Mouse (Mus musculus) forebrain, postnatal 0 days (tissue): ENCODE measurements around the gene Tchp. TPM values are rescaled to one million over a fixed set of nuclear protein-coding genes. Genes with fewer than 3 reads are reported as not detected.
A peak's percentile ranks its signal among the peaks of the same experiment; 100 is the strongest.

Experiments
- ATAC-seq: fragments of 200-750 bp; cut with Nextera tagmentation; 2 replicates; pipeline ENCODE4 v1.8.0; 2017; ENCODE audit warnings: mild to moderate bottlenecking, moderate library complexity
- DNase-seq: peaks from one replicate; pipeline ENCODE4 v3.0.0-alpha.2; 2015
- H3K27ac ChIP-seq: fragments of 300-500 bp; sonication (generic); 2 replicates; pipeline ENCODE4 v1.5.1; 2014; ENCODE audit warnings: low read depth, mild to moderate bottlenecking, antibody characterized with exemption, low read length, moderate library complexity, mixed read lengths
- H3K27me3 ChIP-seq: fragments of 300-500 bp; sonication (generic); 2 replicates; pipeline ENCODE4 v1.6.1; 2014; ENCODE audit warnings: mild to moderate bottlenecking, low read length, mixed read lengths; ENCODE audit not compliant: insufficient read depth
- H3K36me3 ChIP-seq: fragments of 300-500 bp; sonication (generic); 2 replicates; pipeline ENCODE4 v1.6.1; 2014; ENCODE audit warnings: mild to moderate bottlenecking, moderate library complexity; ENCODE audit not compliant: insufficient read depth
- H3K4me1 ChIP-seq: fragments of 300-500 bp; sonication (generic); 2 replicates; pipeline ENCODE4 v1.6.1; 2014; ENCODE audit warnings: antibody characterized with exemption; ENCODE audit not compliant: insufficient read depth
- H3K4me2 ChIP-seq: fragments of 300-500 bp; sonication (generic); 2 replicates; pipeline ENCODE4 v1.6.1; 2014; ENCODE audit warnings: low read depth, mild to moderate bottlenecking, moderate library complexity
- H3K4me3 ChIP-seq: fragments of 300-500 bp; sonication (generic); 2 replicates; pipeline ENCODE4 v1.5.1; 2014; ENCODE audit warnings: low read depth, low read length, mixed read lengths
- H3K9ac ChIP-seq: fragments of 300-500 bp; sonication (generic); 2 replicates; pipeline ENCODE4 v1.6.1; 2014; ENCODE audit warnings: mild to moderate bottlenecking
- H3K9me3 ChIP-seq: fragments of 300-500 bp; sonication (generic); 2 replicates; pipeline ENCODE4 v1.6.1; 2016; ENCODE audit warnings: low read length
- CTCF ChIP-seq: sonication (generic); IDR thresholded peaks from 2 replicates; pipeline ENCODE4 v1.5.1; 2016; ENCODE audit warnings: antibody characterized with exemption, control low read depth, low read depth
- WGBS: fragments of 180-500 bp; shearing (Covaris S2); extraction: QIAGEN DNeasy Blood & Tissue Kit; methylation state at CpG from one replicate; pipeline ENCODE4 v1.1.7; 2014; 5-methylcytosine and 5-hydroxymethylcytosine counted together
- polyA plus RNA-seq: library from polyadenylated mRNA; unstranded; fragments of >200 nt; fragmentation: Nextera tagmentation; extraction: Ambion mirVana; gene quantifications from 2 replicates; pipeline ENCODE4 v1.2.1, GENCODE M21; 2015
- total RNA-seq: library from RNA; depleted of rRNA; stranded (reverse); fragments of >200 nt; gene quantifications from 2 replicates; pipeline ENCODE4 v1.2.3, GENCODE M21; 2014; rRNA removed

The Tchp gene
- total RNA-seq (14.1 and 14.4 TPM in 2 replicates), polyA plus RNA-seq (7.4 and 11.8 TPM in 2 replicates)

DNA sequence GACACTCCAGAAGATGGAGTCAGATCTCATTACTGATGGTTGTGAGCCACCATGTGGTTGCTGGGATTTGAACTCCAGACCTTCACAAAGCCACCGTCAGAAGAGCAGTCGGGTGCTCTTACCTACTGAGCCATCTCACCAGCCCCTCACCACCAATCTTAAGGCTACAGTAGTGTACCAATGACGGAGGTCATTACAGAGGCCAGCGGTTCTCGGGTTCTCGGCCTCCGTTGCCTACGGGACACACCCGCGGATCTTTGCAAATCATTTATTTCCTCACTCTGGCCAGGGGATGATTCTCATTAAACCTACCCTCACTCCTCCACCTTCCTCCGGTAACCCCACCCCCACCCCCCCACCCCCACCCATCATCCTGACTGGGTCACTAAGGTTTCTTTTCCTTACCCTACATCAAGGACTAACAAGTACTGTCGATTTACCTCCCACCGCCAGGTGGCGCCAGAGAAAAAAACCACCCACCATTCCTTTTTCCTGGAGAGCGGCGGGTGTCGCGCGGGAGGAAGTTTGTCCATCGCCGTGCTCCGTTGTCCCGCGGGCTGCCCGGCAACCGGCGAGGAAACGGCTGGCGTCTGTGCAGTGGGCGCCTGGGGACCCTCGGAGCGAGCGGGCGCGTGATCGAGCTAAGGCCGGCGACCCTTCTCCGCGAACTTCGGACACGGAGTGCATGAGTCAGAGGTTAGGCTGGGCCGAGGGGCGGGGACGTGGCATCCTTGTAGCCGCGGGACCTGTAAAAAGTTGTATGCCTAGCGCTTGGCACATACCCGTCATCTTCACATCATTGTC, at the start of gene Tchp:
Tchp (plus strand) TSS at position 496 of the 804 bp plus-strand sequence.
- Histone ChIP-seq H3K4me3 (peak within 1 kb of the TSS; percentile 73), H3K27ac (no peak within 1 kb of the TSS), H3K9ac (peak within 1 kb of the TSS; percentile 54), H3K36me3 (peaks cover 22% of the 10 kb centered on the region), H3K4me1 (0 out of 2 replicates have a peak, but pooled peaks cover 6% of the 10 kb centered on the region), H3K27me3 (no peaks in the 10 kb centered on the region), H3K4me2 (peak within 1 kb of the TSS; percentile 68), H3K9me3 (no peaks in the 10 kb centered on the region)
- WGBS = 4% methylated on average over 48 of the region's 49 CpGs
- peak; percentile 89 for TF ChIP-seq CTCF
- peak; percentile 92 for ATAC-seq
- DNase-seq = peak; percentile 95

- H3K4me3 ChIP-seq = peak within 1 kb of the TSS; percentile 33
- ATAC-seq (peak; percentile 23), DNase-seq (no peak)
- H3K9ac ChIP-seq = peak within 1 kb of the TSS; percentile 28; the same call in 1 of the 2 replicates
- H3K9me3 ChIP-seq = no peaks in the 10 kb centered on the region
- 2% methylated on average over 45 of the region's 47 CpGs for WGBS
- peaks cover 22% of the 10 kb centered on the region for H3K27me3 ChIP-seq
- H3K36me3 ChIP-seq = no peaks in the 10 kb centered on the region
- H3K4me2 ChIP-seq = peak within 1 kb of the TSS; percentile 67
- H3K4me1 ChIP-seq = peaks cover 3% of the 10 kb centered on the region; the same call in 1 of the 2 replicates
- no peak within 1 kb of the TSS for H3K27ac ChIP-seq
- TF ChIP-seq CTCF = no peak
Observed at GRCm38 (mm10) chr5:114658255-114658654, 49.3 kb upstream of the Tchp start, which contains the start of gene Trpv4. Gene Trpv4, minus strand, starts transcription at chr5:114658421.

- H3K4me3 ChIP-seq = no peak overlapping the region
- H3K27ac ChIP-seq = no peak overlapping the region
- DNase-seq (no peak), ATAC-seq (no peak)
- WGBS = 80% methylated on average over 6 of the region's 6 CpGs
- no peaks in the 10 kb centered on the region for H3K36me3 ChIP-seq
- no peak for TF ChIP-seq CTCF
- no peak overlapping the region for H3K9ac ChIP-seq
- H3K4me2 ChIP-seq = no peak overlapping the region
- H3K4me1 ChIP-seq = peaks cover 3% of the 10 kb centered on the region; the same call in 1 of the 2 replicates
- no peaks in the 10 kb centered on the region for H3K9me3 ChIP-seq
- H3K27me3 ChIP-seq = peaks cover 19% of the 10 kb centered on the region
Observed at GRCm38 (mm10) chr5:114661029-114661428, 46.5 kb upstream of the Tchp start.

- WGBS = 83% methylated on average over 4 of the region's 4 CpGs
- Histone ChIP-seq H3K4me2 (no peak overlapping the region), H3K9ac (no peak overlapping the region), H3K27me3 (no peaks in the 10 kb centered on the region), H3K9me3 (no peaks in the 10 kb centered on the region), H3K36me3 (no peaks in the 10 kb centered on the region), H3K27ac (no peak overlapping the region), H3K4me3 (no peak overlapping the region), H3K4me1 (no peaks in the 10 kb centered on the region)
- TF ChIP-seq CTCF = no peak
- ATAC-seq (no peak), DNase-seq (no peak)
Observed at GRCm38 (mm10) chr5:114664139-114664538, 43.4 kb upstream of the Tchp start.

- Histone ChIP-seq H3K9ac (no peak overlapping the region), H3K27ac (no peak overlapping the region), H3K27me3 (no peaks in the 10 kb centered on the region), H3K4me1 (no peaks in the 10 kb centered on the region), H3K4me2 (no peak overlapping the region), H3K9me3 (no peaks in the 10 kb centered on the region), H3K4me3 (no peak overlapping the region), H3K36me3 (no peaks in the 10 kb centered on the region)
- no peak for TF ChIP-seq CTCF
- no peak for ATAC-seq
- WGBS = 52% methylated on average over 7 of the region's 7 CpGs
- no peak for DNase-seq
Observed at GRCm38 (mm10) chr5:114664750-114665149, 42.8 kb upstream of the Tchp start.

- TF ChIP-seq CTCF = no peak
- no peaks in the 10 kb centered on the region for H3K4me1 ChIP-seq
- no peaks in the 10 kb centered on the region for H3K36me3 ChIP-seq
- no peaks in the 10 kb centered on the region for H3K27me3 ChIP-seq
- no peak for DNase-seq
- H3K4me3 ChIP-seq = no peak overlapping the region
- H3K9me3 ChIP-seq = no peaks in the 10 kb centered on the region
- H3K9ac ChIP-seq = no peak overlapping the region
- WGBS = 60% methylated on average over 1 of the region's 1 CpGs
- no peak overlapping the region for H3K27ac ChIP-seq
- ATAC-seq = no peak
- H3K4me2 ChIP-seq = no peak overlapping the region
Observed at GRCm38 (mm10) chr5:114666659-114667058, 40.9 kb upstream of the Tchp start.

DNA sequence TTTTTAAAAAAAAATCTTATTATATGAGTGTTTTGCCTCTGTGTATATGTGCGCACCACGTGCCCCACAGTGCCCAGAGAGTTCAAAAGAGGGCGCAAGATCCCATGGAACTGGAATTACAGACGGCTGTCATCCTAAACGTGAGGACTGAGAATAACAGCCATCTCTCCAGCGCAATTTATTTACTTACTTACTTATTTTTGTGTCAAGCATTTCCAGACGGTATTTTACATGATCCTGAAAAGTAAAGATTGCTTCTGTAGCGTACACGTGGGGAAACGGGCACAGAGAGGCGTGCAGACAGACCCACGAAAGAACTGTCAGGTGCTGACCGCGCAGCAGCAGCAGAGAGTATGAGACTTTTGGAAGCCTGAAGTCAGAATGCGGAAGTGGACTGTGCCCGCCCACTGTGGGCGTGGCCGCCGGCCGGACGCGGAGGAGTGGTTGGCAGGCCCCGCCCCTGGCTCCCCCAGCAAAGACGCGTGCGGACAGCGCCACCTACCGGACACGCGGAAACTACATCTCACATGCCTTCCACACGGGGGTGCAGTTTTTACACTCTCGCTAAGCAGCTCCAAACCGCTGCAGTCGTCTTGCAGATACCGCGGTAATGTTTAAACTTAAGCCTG, 40.2 kb upstream of the Tchp start:
- H3K36me3 ChIP-seq = no peaks in the 10 kb centered on the region
- H3K4me3 ChIP-seq = peak overlapping the region; percentile 35
- 0 out of 2 replicates have a peak overlapping the region, but pooled peaks have one; percentile 14 for H3K9ac ChIP-seq
- ATAC-seq (peak; percentile 88), DNase-seq (peak; percentile 98)
- H3K27me3 ChIP-seq = no peaks in the 10 kb centered on the region
- peak; percentile 100 for TF ChIP-seq CTCF
- H3K27ac ChIP-seq = peak overlapping the region; percentile 35; the same call in 1 of the 2 replicates
- no peaks in the 10 kb centered on the region for H3K4me1 ChIP-seq
- H3K9me3 ChIP-seq = no peaks in the 10 kb centered on the region
- peak overlapping the region; percentile 53 for H3K4me2 ChIP-seq
- 5% methylated on average over 36 of the region's 36 CpGs for WGBS
